12 mouse cellular contexts compared by ENCODE assay signal in the genomic region with DNA sequence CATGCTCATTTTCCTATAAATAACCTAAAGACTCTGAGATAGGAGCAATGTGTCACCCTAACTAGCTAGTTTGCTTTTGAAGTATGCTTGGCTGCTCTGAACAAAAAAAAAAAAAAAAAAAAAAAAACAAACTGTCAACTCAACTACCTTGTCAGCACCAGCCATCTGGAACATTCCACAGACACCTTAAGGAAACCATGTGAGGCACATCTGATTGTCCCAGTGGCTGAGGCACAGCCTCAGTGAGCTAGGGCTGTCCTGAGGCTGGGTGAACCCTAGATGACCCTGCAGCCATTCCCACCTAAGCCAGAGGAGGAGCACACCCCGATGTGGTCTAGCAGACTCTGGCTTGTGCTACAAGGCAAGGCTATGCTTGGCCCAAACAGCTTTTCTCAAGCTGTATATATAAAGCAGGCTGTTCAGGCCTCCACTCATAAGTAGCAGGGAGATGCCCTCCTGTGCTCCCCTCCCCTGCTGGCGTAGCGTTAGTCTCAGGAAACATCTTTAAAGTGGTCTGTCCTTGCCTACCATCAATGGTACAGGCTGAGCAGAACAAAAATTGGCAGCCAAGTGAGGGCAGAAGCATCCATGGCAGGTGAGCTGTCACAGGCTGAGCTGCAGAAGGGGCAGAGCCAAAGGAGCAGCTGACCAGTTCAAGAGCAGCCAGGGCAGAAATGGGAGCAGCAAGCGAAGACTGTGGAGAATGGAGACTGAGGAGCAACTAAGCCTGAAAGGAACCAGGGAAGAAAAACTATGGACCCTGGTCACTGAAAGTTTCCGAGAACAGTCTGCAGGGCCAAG. TPM values are rescaled to one million over a fixed set of nuclear protein-coding genes. Genes with fewer than 3 reads are reported as not detected.
A peak's percentile ranks its signal among the peaks of the same experiment; 100 is the strongest.
DNase-seq lines count a peak whose midpoint lies in the region; ATAC-seq and TF ChIP-seq lines count a peak whose summit lies in the region.
"Had no signal": no experiment of that assay in that cellular context is flagged by ENCODE, and none has a peak within 500 bp of the region (broad histone marks: within the 10 kb centered on the region; RNA-seq: fewer than 3 reads in every experiment).

No protein-coding gene starts in this region.

- no peak overlapping the region for H3K4me3 ChIP-seq in heart, embryonic 12.5 days
- no peak overlapping the region for H3K4me3 ChIP-seq in liver, embryonic 13.5 days (replicated peaks)
- no peak overlapping the region for H3K4me3 ChIP-seq in liver, embryonic 11.5 days (ENCODE audit: low read depth, low read length)
- H3K4me3 ChIP-seq in MEL (ENCODE audit: control insufficient read depth in 1 of 2, insufficient read depth in 1 of 2, low read depth in 2 of 2, low read length in 2 of 2): no peak overlapping the region
- H3K4me3 ChIP-seq in liver, embryonic 15.5 days (replicated peaks): no peak overlapping the region
- H3K4me3 ChIP-seq: midbrain, embryonic 15.5 days had no signal

- no peaks in the 10 kb centered on the region for H3K79me2 ChIP-seq in MEL (ENCODE audit: control insufficient read depth, insufficient read depth, low read length, poor library complexity)

- H3K4me2 ChIP-seq in heart, embryonic 12.5 days: 0 out of 2 replicates have a peak overlapping the region, but pooled peaks have one; percentile 2
- H3K4me2 ChIP-seq in liver, embryonic 13.5 days: no peak overlapping the region
- no peak overlapping the region for H3K4me2 ChIP-seq in liver, embryonic 11.5 days
- no peak overlapping the region; the same call in 1 of the 2 replicates for H3K4me2 ChIP-seq in liver, embryonic 15.5 days
- H3K4me2 ChIP-seq: midbrain, embryonic 15.5 days had no signal

- 68% methylated on average over 5 of the region's 5 CpGs for WGBS in heart, embryonic 12.5 days
- WGBS in liver, embryonic 13.5 days (ENCODE audit: insufficient replicate concordance): 72% methylated on average over 5 of the region's 5 CpGs
- WGBS in liver, embryonic 11.5 days: 72% methylated on average over 5 of the region's 5 CpGs
- WGBS in liver, embryonic 15.5 days (ENCODE audit: insufficient replicate concordance): 71% methylated on average over 5 of the region's 5 CpGs

- DNase-seq in heart, adult 8-10 months (ENCODE audit: low spot score): no peak
- DNase-seq in liver, embryonic 13.5 days: no peak
- no peak for DNase-seq in liver, embryonic 11.5 days (ENCODE audit: low spot score)
- DNase-seq in MEL (ENCODE audit: low read depth, low spot score): peak; percentile 28
- DNase-seq in layer of hippocampus, adult 11-12 months (ENCODE audit: low spot score): no peak
- DNase-seq in frontal cortex, postnatal 25 days (ENCODE audit: low spot score in 2 of 2): no peak
- DNase-seq: cerebellum, adult 11 months; lung, postnatal 10 days had no signal

- no peak for TF ChIP-seq RAD21 in MEL (IDR thresholded peaks at IDR 0.05; ENCODE audit: low read depth, low read length)

- H3K9me3 ChIP-seq in heart, embryonic 12.5 days (replicated peaks): no peaks in the 10 kb centered on the region
- H3K9me3 ChIP-seq in liver, embryonic 13.5 days (replicated peaks): no peaks in the 10 kb centered on the region
- no peaks in the 10 kb centered on the region for H3K9me3 ChIP-seq in liver, embryonic 11.5 days (ENCODE audit: control insufficient read depth, low read length)
- no peaks in the 10 kb centered on the region for H3K9me3 ChIP-seq in MEL (replicated peaks; ENCODE audit: insufficient read depth, low read length)
- no peaks in the 10 kb centered on the region for H3K9me3 ChIP-seq in liver, embryonic 15.5 days (replicated peaks)
- H3K9me3 ChIP-seq: midbrain, embryonic 15.5 days had no signal

- no peak for TF ChIP-seq CTCF in MEL (IDR thresholded peaks at IDR 0.05 in 2 of 3, conservative IDR thresholded peaks at IDR 0.05 in 1 of 3; ENCODE audit: control insufficient read depth in 1 of 3, insufficient read depth in 1 of 3, low read depth in 2 of 3, low read length in 3 of 3, poor library complexity in 1 of 3, severe bottlenecking in 1 of 3)

- TF ChIP-seq POLR2A in MEL (IDR thresholded peaks at IDR 0.05; ENCODE audit: control insufficient read depth in 1 of 2, insufficient read depth in 1 of 2, low read depth in 1 of 2, low read length in 2 of 2, poor library complexity in 1 of 2): no peak

- TF ChIP-seq EP300 in MEL (IDR thresholded peaks at IDR 0.05; ENCODE audit: low read depth in 1 of 2, low read length in 2 of 2): 0 out of 4 replicates have a peak, but pooled peaks of 1 of the 2 experiments have one; percentile 15

- H3K9ac ChIP-seq in heart, embryonic 12.5 days: 0 out of 2 replicates have a peak overlapping the region, but pooled peaks have one; percentile 22
- peak overlapping the region; percentile 61 for H3K9ac ChIP-seq in liver, embryonic 13.5 days
- no peak overlapping the region for H3K9ac ChIP-seq in liver, embryonic 11.5 days (ENCODE audit: low read depth, low read length)
- no peak overlapping the region for H3K9ac ChIP-seq in MEL (ENCODE audit: control insufficient read depth, low read depth, low read length, poor library complexity, severe bottlenecking)
- peak overlapping the region; percentile 25; the same call in 1 of the 2 replicates for H3K9ac ChIP-seq in liver, embryonic 15.5 days
- H3K9ac ChIP-seq: midbrain, embryonic 15.5 days had no signal

- H3K4me1 ChIP-seq in heart, embryonic 12.5 days (replicated peaks): peaks cover 17% of the 10 kb centered on the region
- H3K4me1 ChIP-seq in liver, embryonic 13.5 days (replicated peaks): peaks cover 59% of the 10 kb centered on the region
- peaks cover 9% of the 10 kb centered on the region for H3K4me1 ChIP-seq in liver, embryonic 11.5 days (replicated peaks; ENCODE audit: control insufficient read depth, insufficient read depth, low read length)
- peaks cover 4% of the 10 kb centered on the region in 2 experiments; a peak in 3 of 4 replicates for H3K4me1 ChIP-seq in MEL (ENCODE audit: control insufficient read depth in 1 of 2, insufficient read depth in 2 of 2, low read length in 2 of 2)
- peaks cover 69% of the 10 kb centered on the region for H3K4me1 ChIP-seq in liver, embryonic 15.5 days (replicated peaks)

- no peak for ATAC-seq in heart, embryonic 12.5 days (ENCODE audit: insufficient number of reproducible peaks, low FRiP score)
- ATAC-seq in liver, embryonic 13.5 days (ENCODE audit: low read depth): no peak
- ATAC-seq in liver, embryonic 11.5 days (replicated peaks; ENCODE audit: low FRiP score): no peak
- ATAC-seq in liver, embryonic 15.5 days (ENCODE audit: insufficient read depth): no peak
- ATAC-seq: midbrain, embryonic 15.5 days had no signal

- peak overlapping the region; percentile 59 for H3K27ac ChIP-seq in heart, embryonic 12.5 days (ENCODE audit: poor library complexity, severe bottlenecking)
- peak overlapping the region; percentile 94 for H3K27ac ChIP-seq in liver, embryonic 13.5 days
- no peak overlapping the region for H3K27ac ChIP-seq in liver, embryonic 11.5 days (ENCODE audit: low read depth, low read length)
- H3K27ac ChIP-seq in MEL (ENCODE audit: control insufficient read depth, low read depth, low read length): no peak overlapping the region
- peak overlapping the region; percentile 90 for H3K27ac ChIP-seq in liver, embryonic 15.5 days (replicated peaks)
- H3K27ac ChIP-seq: midbrain, embryonic 15.5 days had no signal

- H3K27me3 ChIP-seq in heart, embryonic 12.5 days (replicated peaks): no peaks in the 10 kb centered on the region
- no peaks in the 10 kb centered on the region for H3K27me3 ChIP-seq in liver, embryonic 13.5 days
- H3K27me3 ChIP-seq in liver, embryonic 11.5 days (replicated peaks; ENCODE audit: control insufficient read depth, insufficient read depth, low read length): no peaks in the 10 kb centered on the region
- no peaks in the 10 kb centered on the region for H3K27me3 ChIP-seq in MEL (ENCODE audit: control insufficient read depth in 1 of 2, insufficient read depth in 2 of 2, low read length in 2 of 2)
- H3K27me3 ChIP-seq in liver, embryonic 15.5 days: no peaks in the 10 kb centered on the region
- H3K27me3 ChIP-seq: midbrain, embryonic 15.5 days had no signal

- peaks cover 33% of the 10 kb centered on the region for H3K36me3 ChIP-seq in heart, embryonic 12.5 days
- H3K36me3 ChIP-seq in liver, embryonic 13.5 days: peaks cover 38% of the 10 kb centered on the region
- H3K36me3 ChIP-seq in liver, embryonic 11.5 days (ENCODE audit: control insufficient read depth, insufficient read depth, low read length): peaks cover 5% of the 10 kb centered on the region
- peaks cover 0 to 3% of the 10 kb centered on the region in 2 experiments; a peak in 1 of 4 replicates for H3K36me3 ChIP-seq in MEL (ENCODE audit: control insufficient read depth in 1 of 2, insufficient read depth in 2 of 2, low read length in 2 of 2)
- H3K36me3 ChIP-seq in liver, embryonic 15.5 days (replicated peaks): peaks cover 32% of the 10 kb centered on the region

TF ChIP-seq in MEL, 35 proteins besides CTCF, POLR2A, EP300 and RAD21 (continues in another document):
- no peak for TF ChIP-seq JUND (IDR thresholded peaks at IDR 0.05; ENCODE audit: low read depth, low read length)
- TF ChIP-seq ETS1 (IDR thresholded peaks at IDR 0.05; ENCODE audit: low read depth, low read length): no peak
- no peak for TF ChIP-seq CHD2 (IDR thresholded peaks at IDR 0.05; ENCODE audit: low read length)
- no peak for TF ChIP-seq TCF12 (IDR thresholded peaks at IDR 0.05; ENCODE audit: low read depth, low read length)
- TF ChIP-seq MEF2A (IDR thresholded peaks at IDR 0.05; ENCODE audit: extremely low read depth, insufficient replicate concordance, low read depth, low read length, poor library complexity, severe bottlenecking): no peak

RNA-seq across cellular contexts. Expression of a gene that starts 8.2 kb away (rescaled TPM):
- polyA plus RNA-seq in heart, embryonic 12.5 days (2016; fragmentation: Nextera tagmentation; extraction: Ambion mirVana): 22.0 and 24.2 TPM in 2 replicates
- 10 to 100 TPM; 18.8 to 27.6 (median 23.8) TPM for total RNA-seq in heart, adult 8-10 months (2022)
- 45.5 and 46.5 TPM in 2 replicates for polyA plus RNA-seq in liver, embryonic 13.5 days (2015; fragmentation: Nextera tagmentation; extraction: Ambion mirVana)
- polyA plus RNA-seq in liver, embryonic 11.5 days (2014; fragmentation: Nextera tagmentation; extraction: Ambion mirVana): 24.9 and 26.7 TPM in 2 replicates
- 7.3 and 7.4 TPM in 2 replicates for total RNA-seq in MEL (2012; rRNA removed)
- polyA plus RNA-seq in MEL (2012; ENCODE audit: insufficient read depth in 1 of 2, insufficient read length in 2 of 2, low read depth in 1 of 2, low replicate concordance in 2 of 2, missing spikeins in 1 of 2): 10 to 100 TPM in 1 of 2 experiments, not detected in 1; 16.9 TPM
- polyA plus RNA-seq in liver, embryonic 15.5 days (2015; fragmentation: Nextera tagmentation; extraction: Ambion mirVana): 57.7 and 66.9 TPM in 2 replicates

RNA-seq across cellular contexts. Expression of a gene that starts 41.3 kb away (rescaled TPM):
- 44.0 and 50.8 TPM in 2 replicates for polyA plus RNA-seq in heart, embryonic 12.5 days (2016; fragmentation: Nextera tagmentation; extraction: Ambion mirVana)
- 10 to 100 TPM; 13.7 to 14.8 (median 14.2) TPM for total RNA-seq in heart, adult 8-10 months (2022)
- polyA plus RNA-seq in liver, embryonic 13.5 days (2015; fragmentation: Nextera tagmentation; extraction: Ambion mirVana): 2.3 and 2.9 TPM in 2 replicates
- polyA plus RNA-seq in liver, embryonic 11.5 days (2014; fragmentation: Nextera tagmentation; extraction: Ambion mirVana): 9.1 and 10.7 TPM in 2 replicates
- total RNA-seq in MEL (2012; rRNA removed): not detected in 2 replicates
- polyA plus RNA-seq in MEL (2012; ENCODE audit: insufficient read depth in 1 of 2, insufficient read length in 2 of 2, low read depth in 1 of 2, low replicate concordance in 2 of 2, missing spikeins in 1 of 2): under 1 TPM in 1 of 2 experiments, not detected in 1; 0.10 TPM
- 1.7 and 1.8 TPM in 2 replicates for polyA plus RNA-seq in liver, embryonic 15.5 days (2015; fragmentation: Nextera tagmentation; extraction: Ambion mirVana)
- total RNA-seq: granulocyte monocyte progenitor cell, adult 5-6 weeks had no signal

Comparison
In these comparisons a context has a peak if more than half of its experiments do, and no peak if none do; other contexts are left out.
1. H3K27ac ChIP-seq: peak in heart, embryonic 12.5 days (single experiment), liver, embryonic 13.5 days (single experiment) and liver, embryonic 15.5 days (single experiment); none in liver, embryonic 11.5 days (single experiment) and MEL (single experiment).
2. H3K9ac ChIP-seq: peak in heart, embryonic 12.5 days (single experiment), liver, embryonic 13.5 days (single experiment) and liver, embryonic 15.5 days (single experiment); none in liver, embryonic 11.5 days (single experiment) and MEL (single experiment).